Mouse (Mus musculus): ENCODE measurements around the gene Thrsp. TPM values are rescaled to one million over a fixed set of nuclear protein-coding genes. Genes with fewer than 3 reads are reported as not detected.
A peak's percentile ranks its signal among the peaks of the same experiment; 100 is the strongest.

Gene Thrsp
- total RNA-seq (2012; rRNA removed): 0.85 and 0.89 TPM in 2 replicates

- H3K4me3 ChIP-seq (ENCODE audit: insufficient read depth in 1 of 2, low read depth in 1 of 2, low read length in 2 of 2, poor library complexity in 1 of 2, severe bottlenecking in 1 of 2): peak within 1 kb of the TSS; percentile 28 to 43; a peak in 3 of 4 replicates
- H3K9ac ChIP-seq (ENCODE audit: insufficient read depth, low read depth, low read length, poor library complexity, severe bottlenecking): no peak within 1 kb of the TSS; the same call in 1 of the 2 replicates
- in situ Hi-C loops (cut with MboI; ENCODE audit: low sequenced_read_pairs in 2 of 2, unreplicated experiment in 2 of 2): no loop called here
- no peaks in the 10 kb centered on the region for H3K9me3 ChIP-seq (ENCODE audit: control insufficient read depth, insufficient read depth, low read depth, low read length)
- no peak within 1 kb of the TSS for H3K27ac ChIP-seq (ENCODE audit: insufficient read depth, low read depth, low read length, poor library complexity, severe bottlenecking)
- no peak for DNase-seq (ENCODE audit: low read depth, low spot score)
- TF ChIP-seq MAFK (IDR thresholded peaks at IDR 0.05; ENCODE audit: insufficient read depth, low read depth, low read length) (no peak), ZNF384 (IDR thresholded peaks at IDR 0.05; ENCODE audit: low read depth, low read length) (no peak), CHD2 (IDR thresholded peaks at IDR 0.05; ENCODE audit: low read depth, low read length) (no peak), ZC3H11A (IDR thresholded peaks at IDR 0.05; ENCODE audit: borderline replicate concordance, low read depth, low read length) (no peak), HCFC1 (IDR thresholded peaks at IDR 0.05; ENCODE audit: borderline replicate concordance, insufficient read depth, low read length) (no peak)
- H3K36me3 ChIP-seq (ENCODE audit: control insufficient read depth, insufficient read depth, low read length, poor library complexity, severe bottlenecking): no peaks in the 10 kb centered on the region
- H3K4me1 ChIP-seq (ENCODE audit: control insufficient read depth in 2 of 2, insufficient read depth in 2 of 2, low read length in 2 of 2, poor library complexity in 1 of 2): peaks cover 2 to 11% of the 10 kb centered on the region in 2 experiments; a peak in 1 of 4 replicates
Observed at GRCm38 (mm10) chr7:97416906-97417777, at the start of gene Thrsp. Thrsp (minus strand) TSS chr7:97417730.

GRCm38 (mm10) chr7:97455577-97455976 is 38.0 kb upstream of the Thrsp start:
- peaks cover 0 to 3% of the 10 kb centered on the region in 2 experiments; a peak in 2 of 4 replicates for H3K4me1 ChIP-seq (ENCODE audit: control insufficient read depth in 2 of 2, insufficient read depth in 2 of 2, low read length in 2 of 2, poor library complexity in 1 of 2)
- H3K9me3 ChIP-seq (ENCODE audit: control insufficient read depth, insufficient read depth, low read depth, low read length): no peaks in the 10 kb centered on the region
- in situ Hi-C loops (cut with MboI; ENCODE audit: low sequenced_read_pairs in 2 of 2, unreplicated experiment in 2 of 2): no loop called here
- no peak for DNase-seq (ENCODE audit: low read depth, low spot score)
- H3K36me3 ChIP-seq (ENCODE audit: control insufficient read depth, insufficient read depth, low read length, poor library complexity, severe bottlenecking): no peaks in the 10 kb centered on the region
- H3K4me3 ChIP-seq (ENCODE audit: insufficient read depth in 1 of 2, low read depth in 1 of 2, low read length in 2 of 2, poor library complexity in 1 of 2, severe bottlenecking in 1 of 2): no peak overlapping the region
- TF ChIP-seq CHD2 (IDR thresholded peaks at IDR 0.05; ENCODE audit: low read depth, low read length) (no peak), ZC3H11A (IDR thresholded peaks at IDR 0.05; ENCODE audit: borderline replicate concordance, low read depth, low read length) (no peak), ZNF384 (IDR thresholded peaks at IDR 0.05; ENCODE audit: low read depth, low read length) (no peak), MAFK (IDR thresholded peaks at IDR 0.05; ENCODE audit: insufficient read depth, low read depth, low read length) (no peak), HCFC1 (IDR thresholded peaks at IDR 0.05; ENCODE audit: borderline replicate concordance, insufficient read depth, low read length) (no peak)
- no peak overlapping the region for H3K9ac ChIP-seq (ENCODE audit: insufficient read depth, low read depth, low read length, poor library complexity, severe bottlenecking)
- H3K27ac ChIP-seq (ENCODE audit: insufficient read depth, low read depth, low read length, poor library complexity, severe bottlenecking): no peak overlapping the region

- Histone ChIP-seq H3K9ac (ENCODE audit: insufficient read depth, low read depth, low read length, poor library complexity, severe bottlenecking) (no peak overlapping the region), H3K9me3 (ENCODE audit: control insufficient read depth, insufficient read depth, low read depth, low read length) (no peaks in the 10 kb centered on the region), H3K36me3 (ENCODE audit: control insufficient read depth, insufficient read depth, low read length, poor library complexity, severe bottlenecking) (no peaks in the 10 kb centered on the region), H3K4me3 (ENCODE audit: insufficient read depth in 1 of 2, low read depth in 1 of 2, low read length in 2 of 2, poor library complexity in 1 of 2, severe bottlenecking in 1 of 2) (no peak overlapping the region), H3K4me1 (ENCODE audit: control insufficient read depth in 2 of 2, insufficient read depth in 2 of 2, low read length in 2 of 2, poor library complexity in 1 of 2) (peaks cover 0 to 3% of the 10 kb centered on the region in 2 experiments; a peak in 2 of 4 replicates), H3K27ac (ENCODE audit: insufficient read depth, low read depth, low read length, poor library complexity, severe bottlenecking) (no peak overlapping the region)
- TF ChIP-seq MAFK (IDR thresholded peaks at IDR 0.05; ENCODE audit: insufficient read depth, low read depth, low read length) (no peak), HCFC1 (IDR thresholded peaks at IDR 0.05; ENCODE audit: borderline replicate concordance, insufficient read depth, low read length) (no peak), ZNF384 (IDR thresholded peaks at IDR 0.05; ENCODE audit: low read depth, low read length) (no peak), CHD2 (IDR thresholded peaks at IDR 0.05; ENCODE audit: low read depth, low read length) (no peak)
- in situ Hi-C loops (cut with MboI; ENCODE audit: low sequenced_read_pairs in 2 of 2, unreplicated experiment in 2 of 2): no loop called here
- no peak for DNase-seq (ENCODE audit: low read depth, low spot score)
Observed at GRCm38 (mm10) chr7:97454795-97455194, 37.3 kb upstream of the Thrsp start.

- Histone ChIP-seq H3K27ac (ENCODE audit: insufficient read depth, low read depth, low read length, poor library complexity, severe bottlenecking) (no peak overlapping the region), H3K36me3 (ENCODE audit: control insufficient read depth, insufficient read depth, low read length, poor library complexity, severe bottlenecking) (no peaks in the 10 kb centered on the region), H3K4me1 (ENCODE audit: control insufficient read depth in 2 of 2, insufficient read depth in 2 of 2, low read length in 2 of 2, poor library complexity in 1 of 2) (peaks cover 0 to 3% of the 10 kb centered on the region in 2 experiments; a peak in 2 of 4 replicates), H3K4me3 (ENCODE audit: insufficient read depth in 1 of 2, low read depth in 1 of 2, low read length in 2 of 2, poor library complexity in 1 of 2, severe bottlenecking in 1 of 2) (peak overlapping the region; percentile 51 to 62), H3K9ac (ENCODE audit: insufficient read depth, low read depth, low read length, poor library complexity, severe bottlenecking) (peak overlapping the region; percentile 61; the same call in 1 of the 2 replicates), H3K9me3 (ENCODE audit: control insufficient read depth, insufficient read depth, low read depth, low read length) (no peaks in the 10 kb centered on the region)
- no peak for DNase-seq (ENCODE audit: low read depth, low spot score)
- no peak for TF ChIP-seq ZC3H11A (IDR thresholded peaks at IDR 0.05; ENCODE audit: borderline replicate concordance, low read depth, low read length)
- TF ChIP-seq HCFC1 (IDR thresholded peaks at IDR 0.05; ENCODE audit: borderline replicate concordance, insufficient read depth, low read length): no peak
- TF ChIP-seq CHD2 (IDR thresholded peaks at IDR 0.05; ENCODE audit: low read depth, low read length): no peak
- TF ChIP-seq ZNF384 (IDR thresholded peaks at IDR 0.05; ENCODE audit: low read depth, low read length): no peak
- TF ChIP-seq MAFK (IDR thresholded peaks at IDR 0.05; ENCODE audit: insufficient read depth, low read depth, low read length): no peak
- in situ Hi-C loops (cut with MboI; ENCODE audit: low sequenced_read_pairs in 2 of 2, unreplicated experiment in 2 of 2): no loop called here
Observed at GRCm38 (mm10) chr7:97453141-97453921, 35.8 kb upstream of the Thrsp start.
